Mouse (Mus musculus) bone marrow macrophage, adult 2 months (primary cell): Measurements from ENCODE around the gene Stx16.

ENCODE experiments used
- CTCF ChIP-seq: IDR thresholded peaks from 2 replicates; pipeline ENCODE4 v1.5.1; 2012; ENCODE audit warnings: low read depth, mild to moderate bottlenecking, low read length, moderate library complexity
- POLR2A ChIP-seq: IDR thresholded peaks from 2 replicates; pipeline ENCODE4 v1.6.1; 2012; ENCODE audit warnings: mild to moderate bottlenecking, low read depth, low read length, borderline replicate concordance

- TF ChIP-seq CTCF (no peak), POLR2A (no peak)
Observed at GRCm38 (mm10) chr2:174033257-174033800, 42.8 kb upstream of the Stx16 start.
